Mouse (Mus musculus): Measurements from ENCODE around the gene Dnajc9.

DNA sequence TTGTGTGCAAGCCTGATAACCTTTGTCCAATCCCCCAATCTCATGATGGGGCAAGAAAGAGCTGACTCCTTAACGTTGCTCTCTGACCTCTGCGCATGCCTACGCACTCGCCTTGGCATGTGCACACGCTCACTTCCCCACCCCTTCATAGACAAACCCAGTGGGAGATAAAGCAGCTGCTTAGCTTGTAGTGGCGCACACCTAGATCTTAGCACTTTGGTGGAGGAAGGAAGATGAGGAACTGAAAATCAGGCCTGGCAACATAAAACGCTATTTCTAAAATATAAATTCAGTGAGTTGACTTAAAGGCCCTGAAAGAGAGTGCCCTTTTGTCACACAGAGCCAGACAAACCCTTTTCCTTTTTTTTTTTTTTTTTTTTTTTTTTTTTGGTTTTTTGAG, 17.9 kb downstream of the Dnajc9 start:
- TF ChIP-seq TAL1 (IDR thresholded peaks at IDR 0.05; ENCODE audit: low read length) (no peak), GATA1 (IDR thresholded peaks at IDR 0.05; ENCODE audit: low read length) (no peak)

Data from erythroblast, embryonic 14.5 days (primary cell).